Mouse (Mus musculus): ENCODE measurements around the gene Nckap5. TPM values are rescaled to one million over a fixed set of nuclear protein-coding genes. Genes with fewer than 3 reads are reported as not detected.

The Nckap5 gene
- polyA plus RNA-seq, 1 experiment = 4.6 TPM

GRCm38 (mm10) chr1:125893158-125893557, 937.4 kb downstream of the Nckap5 start:
- DNase-seq (ENCODE audit: low spot score) = no peak

DNA sequence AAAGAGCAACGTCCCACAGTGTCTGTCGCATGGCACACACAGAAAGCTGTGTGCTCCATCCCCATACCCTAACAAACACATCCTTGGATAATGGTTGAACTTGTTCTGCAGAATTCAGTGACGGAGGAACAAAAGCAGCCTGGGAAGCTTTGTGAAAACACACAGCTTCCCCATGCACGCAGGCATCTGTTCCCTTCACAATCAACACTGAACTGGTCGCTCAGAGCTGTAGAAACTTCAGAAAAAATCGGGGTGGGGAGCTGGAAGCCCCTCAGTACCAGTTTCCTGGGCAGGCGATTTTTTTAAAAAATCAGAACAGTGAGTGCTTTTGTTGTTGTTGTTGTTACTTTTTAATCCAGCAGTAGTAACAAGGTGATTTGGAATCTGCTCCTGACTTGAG, 960.5 kb downstream of the Nckap5 start:
- no peak for DNase-seq (ENCODE audit: low spot score)

Data from urinary bladder, adult 2 months (tissue).